Mouse (Mus musculus): ENCODE measurements at regions not wholly inside any gene's neighbourhood (a gene's known extent, or its start where the extent isn't known, plus 50 kb on each side); places are given as distances from the start of the nearest gene placed in this dataset.
"Not testable (repeated sequence)": the region's sequence is repeated elsewhere in the genome, so short reads cannot be mapped to it uniquely, and the experiment has no call there.

DNA sequence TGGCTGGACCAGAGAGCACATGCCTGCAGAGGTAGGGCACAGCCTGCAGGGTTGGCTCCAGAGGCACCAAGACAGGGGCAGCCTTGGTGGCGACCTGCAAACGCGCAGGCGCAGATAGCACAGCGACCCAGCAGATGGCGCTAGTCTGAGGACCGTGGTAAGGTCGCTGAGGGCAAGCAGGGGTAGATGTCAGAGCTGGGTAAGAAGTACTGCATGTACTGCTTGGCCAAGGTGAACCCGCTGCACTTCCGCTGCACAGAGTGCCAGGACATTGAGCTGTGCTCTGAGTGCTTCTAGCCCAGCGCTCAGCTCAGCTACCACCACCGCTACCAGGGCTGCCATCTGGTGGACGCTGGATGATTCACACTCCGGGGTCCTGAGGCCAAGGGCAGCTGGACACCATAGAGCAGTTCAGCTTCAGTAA lies 68.3 kb downstream of the Hsp90b1 start:
- DNase-seq (ENCODE audit: low spot score), result peak; percentile 75

GRCm38 (mm10) chr10:86636515-86636914 lies 68.8 kb downstream of the Hsp90b1 start:
- DNase-seq (ENCODE audit: low spot score), result not testable (repeated sequence)

- DNase-seq (ENCODE audit: low spot score), result not testable (repeated sequence)
These were observed 78.6 kb downstream of the Hsp90b1 start for GRCm38 (mm10) chr10:86626734-86627133.

DNA sequence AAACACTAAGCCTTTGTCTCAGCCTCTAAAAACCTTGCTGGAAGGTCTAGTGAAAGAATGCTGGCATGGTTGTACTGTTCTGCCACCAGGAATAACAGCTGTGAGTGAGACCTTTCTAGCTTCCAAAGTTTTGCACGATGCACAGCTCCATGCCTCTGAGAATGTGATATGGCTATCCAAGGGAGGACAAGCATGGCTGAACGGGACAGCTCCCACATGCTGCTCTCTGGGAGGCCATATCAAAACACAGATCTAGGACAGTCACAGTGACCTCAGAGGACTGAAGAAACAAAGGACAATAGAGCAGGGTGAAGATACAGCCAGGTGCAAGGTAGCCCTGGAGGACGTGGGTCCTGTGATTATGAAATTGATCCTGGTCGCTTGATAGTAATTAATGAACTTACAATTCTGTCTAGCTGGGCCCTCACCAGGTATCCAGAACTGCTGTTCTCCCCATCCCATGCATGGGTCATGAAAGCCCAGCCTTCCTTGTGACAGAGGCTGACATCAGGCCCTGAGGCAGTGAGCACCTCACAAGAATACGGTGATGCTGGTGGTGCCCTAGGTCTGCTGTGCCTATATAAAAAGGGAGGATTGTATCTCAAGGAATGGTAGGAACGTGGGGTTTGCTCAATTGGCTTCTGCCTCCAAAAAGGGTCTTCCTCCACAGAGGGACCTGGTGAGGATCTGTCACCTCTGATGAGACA lies 87.2 kb downstream of the Hsp90b1 start:
- not testable (repeated sequence) for DNase-seq (ENCODE audit: low spot score)

GRCm38 (mm10) chr10:86612341-86612740 lies 93.0 kb downstream of the Hsp90b1 start:
- not testable (repeated sequence) for DNase-seq (ENCODE audit: low spot score)

DNA sequence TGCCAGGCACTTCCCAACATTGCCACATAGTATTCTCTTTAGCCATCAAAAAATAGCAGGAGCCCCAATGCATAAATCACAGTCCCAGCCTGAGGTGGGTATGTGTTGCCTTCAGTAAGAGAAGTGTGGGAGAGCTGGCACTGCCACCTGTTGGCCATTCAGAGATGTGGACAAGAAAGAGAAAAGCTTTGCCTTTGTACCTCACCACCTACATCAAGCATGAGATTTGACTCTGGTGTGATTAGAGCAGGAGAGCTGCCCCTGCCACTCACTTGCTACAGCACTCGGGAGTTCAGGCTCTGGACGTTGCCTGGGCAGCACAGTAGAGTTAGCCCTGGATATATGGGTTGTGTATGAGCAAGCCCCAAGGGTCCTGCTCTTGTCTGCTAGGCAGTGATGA lies 95.3 kb downstream of the Hsp90b1 start:
- DNase-seq (ENCODE audit: low spot score), result not testable (repeated sequence)

- not testable (repeated sequence) for DNase-seq (ENCODE audit: low spot score)
These were observed 102.1 kb upstream of the Syn3 start for GRCm38 (mm10) chr10:86600843-86601242.

GRCm38 (mm10) chr10:86599991-86600390 lies 101.3 kb upstream of the Syn3 start:
- peak; percentile 6 for DNase-seq (ENCODE audit: low spot score)

- not testable (repeated sequence) for DNase-seq (ENCODE audit: low spot score)
These were observed 91.5 kb upstream of the Syn3 start for GRCm38 (mm10) chr10:86590211-86590610.

DNA sequence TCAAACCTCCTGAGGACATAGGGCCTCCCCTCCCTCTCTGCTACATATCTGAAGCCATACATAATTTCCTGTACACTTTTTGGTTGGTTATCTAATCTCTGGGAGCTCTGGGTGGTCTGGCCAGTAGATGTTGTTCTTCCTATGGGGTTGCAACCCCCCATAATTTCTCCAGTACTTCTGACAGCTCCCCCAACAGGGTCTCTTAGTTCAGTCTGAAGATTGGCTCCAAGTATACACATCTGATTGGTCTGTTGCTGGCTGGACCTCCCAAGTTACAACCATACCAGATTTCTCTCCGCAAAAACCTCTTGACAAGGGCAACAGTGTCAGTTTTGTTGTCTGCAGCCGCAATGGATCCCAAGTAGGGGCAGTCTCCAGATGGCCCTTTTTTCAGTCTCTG lies 68.2 kb upstream of the Syn3 start:
- DNase-seq (ENCODE audit: low spot score), result not testable (repeated sequence)

GRCm38 (mm10) chr10:86555843-86556242 lies 57.1 kb upstream of the Syn3 start:
- peak; percentile 8 for DNase-seq (ENCODE audit: low spot score)

Data from ovary, postnatal 36 days (tissue).